Mouse (Mus musculus) kidney, postnatal 10 days (tissue): Measurements from ENCODE around the gene Zfp809.
"Not testable (repeated sequence)": the region's sequence is repeated elsewhere in the genome, so short reads cannot be mapped to it uniquely, and the experiment has no call there.

ENCODE experiments used
- DNase-seq: peaks from one replicate; pipeline ENCODE4 v3.0.0; 2021; ENCODE audit warnings: mixed read lengths

The Zfp809 gene

DNA sequence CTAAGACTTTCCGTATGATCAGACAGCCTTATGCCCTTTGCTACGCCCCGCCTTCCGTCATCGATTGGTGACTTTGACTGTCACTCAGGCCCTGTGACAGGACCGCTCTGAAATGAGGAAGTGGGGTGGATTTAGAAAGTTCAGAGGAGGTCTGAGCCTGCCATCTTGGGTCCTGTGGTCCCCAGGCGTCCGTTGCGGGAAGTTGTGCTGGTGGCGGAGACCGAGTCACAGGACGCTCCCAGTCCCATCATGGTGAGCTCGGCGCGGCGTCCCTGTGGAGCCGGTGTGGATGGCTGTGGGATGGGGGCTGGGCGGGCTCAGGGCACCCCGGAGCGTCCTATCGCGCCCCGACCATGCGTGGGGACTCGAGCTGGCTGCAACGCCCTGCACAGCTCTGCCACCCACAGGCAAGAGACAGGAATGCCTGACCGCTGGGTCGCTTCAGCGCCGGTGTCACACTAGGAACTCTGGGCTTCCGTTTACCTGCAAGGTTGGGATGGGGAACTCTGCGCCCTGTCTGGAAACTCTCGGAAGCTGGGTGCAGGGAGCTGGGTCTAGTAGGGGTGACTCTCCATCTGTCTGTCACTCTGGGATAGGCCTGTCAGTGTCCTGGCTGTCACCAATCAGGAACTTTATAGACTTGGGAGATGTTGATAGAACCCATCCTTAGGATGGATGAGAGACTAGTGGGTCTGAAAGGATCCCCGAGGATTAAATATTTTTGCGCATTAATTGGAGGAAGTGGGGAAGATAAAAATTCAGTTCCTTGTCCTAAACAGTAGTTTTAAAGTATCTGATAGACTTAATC is at the start of gene Zfp809:
TSS of gene Zfp809 (plus strand) at position 134 of the 808 bp plus-strand sequence.
- peak; percentile 100 for DNase-seq

DNA sequence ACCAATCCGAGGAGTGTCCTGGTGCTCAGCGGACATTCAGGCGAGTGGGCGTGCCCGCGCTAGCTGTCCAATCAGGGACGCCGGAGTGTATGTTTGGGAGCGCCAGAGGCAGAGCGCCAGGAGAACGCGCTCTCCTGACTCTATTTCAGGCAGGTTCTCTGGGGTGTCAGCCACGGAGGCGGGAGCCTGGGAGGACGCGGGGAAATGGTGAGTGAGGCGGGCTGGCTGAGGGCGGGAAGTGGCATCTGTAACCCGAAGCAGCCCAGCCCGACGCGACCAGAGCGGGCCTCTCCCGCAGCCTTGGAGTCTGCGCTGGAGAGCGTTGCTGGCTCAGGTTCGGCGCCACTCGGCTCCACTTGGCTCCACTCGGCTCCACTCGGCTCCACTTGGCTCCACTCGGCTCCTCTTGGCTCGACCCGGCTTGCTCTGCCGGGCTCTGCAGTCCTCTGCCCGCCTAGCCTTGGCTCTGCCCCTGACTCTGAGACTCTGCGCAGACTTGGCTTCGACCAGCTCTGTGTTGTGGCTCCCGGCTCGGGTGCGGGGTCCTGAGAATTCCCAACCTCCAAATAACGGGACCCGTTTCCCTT is 37.4 kb upstream of the Zfp809 start, which contains the start of gene Zfp872:
TSS of gene Zfp872 (plus strand) at position 66 of the 587 bp plus-strand sequence.
- peak; percentile 63 for DNase-seq

DNA sequence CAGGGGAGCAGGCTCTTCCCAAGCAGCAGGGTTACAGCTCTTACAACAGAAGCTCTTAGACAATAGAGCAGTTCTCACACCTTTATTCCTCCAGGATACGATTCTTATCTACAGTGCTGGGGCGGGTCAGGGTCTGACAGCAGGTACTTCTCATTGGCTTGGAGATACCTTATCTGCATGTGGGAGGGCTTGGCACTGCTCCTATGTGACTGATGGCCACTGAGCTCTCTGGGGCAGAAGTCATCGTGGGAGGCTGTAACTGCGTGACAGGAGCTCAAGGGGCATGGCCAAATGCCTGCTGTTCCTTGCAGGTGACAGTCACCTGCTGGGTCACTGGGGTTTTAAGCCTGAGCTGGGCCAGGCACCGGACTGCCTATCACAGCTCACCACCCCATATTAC is 29.1 kb upstream of the Zfp809 start:
- no peak for DNase-seq

DNA sequence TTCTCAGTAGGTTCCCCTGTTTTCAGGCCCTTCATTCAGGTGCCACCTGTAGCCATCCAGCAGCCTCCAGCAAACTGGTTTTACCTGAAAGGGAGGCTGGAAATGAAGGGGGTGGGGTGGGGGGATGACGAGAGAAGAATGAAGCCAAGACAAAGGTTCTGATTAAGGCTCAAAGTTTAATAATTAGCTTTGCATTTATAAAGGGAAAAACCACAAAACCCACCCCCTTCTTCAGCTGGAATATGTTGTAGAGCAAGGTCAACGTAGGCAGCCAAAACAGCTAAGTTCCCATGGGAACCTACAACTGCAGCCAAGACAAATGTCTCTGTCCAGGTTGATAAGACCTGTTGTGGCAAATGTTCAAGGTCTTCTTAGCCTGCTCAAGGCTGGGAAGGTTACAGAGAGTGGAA is 11.7 kb upstream of the Zfp809 start:
- no peak for DNase-seq

DNA sequence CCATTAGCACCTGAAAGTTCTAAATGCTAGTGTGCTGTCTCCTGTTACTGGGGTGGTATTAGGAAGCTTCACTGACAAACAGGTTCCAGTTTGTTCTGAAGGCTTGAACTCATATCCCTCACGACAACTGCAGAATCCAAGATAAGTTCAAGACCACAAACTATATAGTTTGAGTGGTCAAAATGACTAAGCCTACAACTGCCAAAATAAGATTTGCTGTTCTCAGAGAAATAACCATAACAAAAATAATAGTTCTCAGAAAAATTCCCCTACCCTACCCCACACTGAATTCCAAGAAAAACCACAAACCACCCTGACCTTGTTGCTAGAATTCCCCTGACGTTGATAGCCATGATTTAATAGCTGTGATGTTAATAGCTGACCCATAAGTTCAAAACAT is 11.0 kb upstream of the Zfp809 start:
- DNase-seq, result no peak

DNA sequence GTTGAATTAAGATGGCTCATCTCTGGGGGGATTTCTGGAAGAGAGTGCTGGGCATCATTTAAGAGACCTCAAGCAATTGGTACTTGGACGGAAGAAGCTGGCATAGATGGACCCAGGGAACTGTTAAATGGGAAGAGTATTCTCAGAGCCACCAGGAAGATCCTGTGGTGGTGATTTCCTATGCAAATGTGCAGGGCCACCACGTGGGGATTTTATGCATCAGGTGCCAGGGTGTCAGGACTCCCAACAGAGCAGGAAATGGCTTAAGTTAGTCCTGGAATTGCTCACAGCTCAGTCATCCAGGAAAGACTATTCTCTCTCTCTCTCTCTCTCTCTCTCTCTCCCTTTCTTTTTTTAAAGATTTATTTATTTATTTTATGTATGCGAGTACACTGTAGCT is 8.8 kb upstream of the Zfp809 start:
- DNase-seq, result no peak

DNA sequence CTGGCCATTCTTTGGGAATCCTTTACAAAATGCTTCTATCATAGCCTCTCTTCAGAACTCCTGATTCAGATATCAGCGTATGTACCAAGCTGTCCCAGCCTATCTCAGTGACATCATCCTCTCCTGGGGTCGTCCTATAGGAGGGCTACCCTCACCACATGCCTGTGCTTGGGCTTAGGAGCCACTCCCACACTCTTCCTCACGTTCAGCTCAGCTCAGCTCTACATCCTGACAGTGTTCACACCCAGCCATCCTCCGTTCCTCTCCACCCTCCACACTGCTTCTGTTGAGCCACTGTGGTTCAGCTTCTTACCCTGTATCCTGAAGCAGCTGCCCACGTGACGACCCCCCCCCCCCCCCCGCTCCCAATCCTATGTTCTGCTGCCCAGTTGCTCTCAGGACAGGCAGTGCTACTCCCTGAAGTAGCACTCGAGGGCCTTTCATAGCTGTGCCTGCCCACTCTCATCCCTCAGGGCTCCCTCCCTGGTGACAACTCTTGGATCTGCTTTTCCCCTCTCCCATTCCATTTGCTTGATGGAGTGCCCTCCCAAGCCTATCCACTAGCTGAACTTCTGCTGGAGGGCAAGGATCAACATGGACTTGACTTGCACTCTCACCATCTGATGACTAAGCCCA is 7.5 kb upstream of the Zfp809 start:
- no peak for DNase-seq

DNA sequence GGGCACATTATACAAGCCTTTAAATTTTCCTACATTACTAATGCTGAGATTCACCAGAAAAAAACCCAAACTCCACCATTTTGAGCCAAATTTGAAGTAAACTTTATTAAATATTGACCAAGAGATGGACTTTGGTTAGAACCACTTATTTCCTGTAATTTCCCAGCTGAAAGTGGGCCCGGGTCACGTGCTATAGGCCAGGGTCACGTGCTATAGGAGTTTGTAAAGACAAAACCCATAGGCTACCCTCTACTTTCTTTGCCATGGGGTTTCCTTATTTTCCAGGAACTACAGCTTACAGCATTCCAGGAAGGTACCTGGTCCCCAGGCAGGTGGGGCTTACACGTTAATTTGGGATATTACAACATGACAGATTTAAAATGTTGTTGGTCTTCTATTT is 1.4 kb upstream of the Zfp809 start:
- no peak for DNase-seq

DNA sequence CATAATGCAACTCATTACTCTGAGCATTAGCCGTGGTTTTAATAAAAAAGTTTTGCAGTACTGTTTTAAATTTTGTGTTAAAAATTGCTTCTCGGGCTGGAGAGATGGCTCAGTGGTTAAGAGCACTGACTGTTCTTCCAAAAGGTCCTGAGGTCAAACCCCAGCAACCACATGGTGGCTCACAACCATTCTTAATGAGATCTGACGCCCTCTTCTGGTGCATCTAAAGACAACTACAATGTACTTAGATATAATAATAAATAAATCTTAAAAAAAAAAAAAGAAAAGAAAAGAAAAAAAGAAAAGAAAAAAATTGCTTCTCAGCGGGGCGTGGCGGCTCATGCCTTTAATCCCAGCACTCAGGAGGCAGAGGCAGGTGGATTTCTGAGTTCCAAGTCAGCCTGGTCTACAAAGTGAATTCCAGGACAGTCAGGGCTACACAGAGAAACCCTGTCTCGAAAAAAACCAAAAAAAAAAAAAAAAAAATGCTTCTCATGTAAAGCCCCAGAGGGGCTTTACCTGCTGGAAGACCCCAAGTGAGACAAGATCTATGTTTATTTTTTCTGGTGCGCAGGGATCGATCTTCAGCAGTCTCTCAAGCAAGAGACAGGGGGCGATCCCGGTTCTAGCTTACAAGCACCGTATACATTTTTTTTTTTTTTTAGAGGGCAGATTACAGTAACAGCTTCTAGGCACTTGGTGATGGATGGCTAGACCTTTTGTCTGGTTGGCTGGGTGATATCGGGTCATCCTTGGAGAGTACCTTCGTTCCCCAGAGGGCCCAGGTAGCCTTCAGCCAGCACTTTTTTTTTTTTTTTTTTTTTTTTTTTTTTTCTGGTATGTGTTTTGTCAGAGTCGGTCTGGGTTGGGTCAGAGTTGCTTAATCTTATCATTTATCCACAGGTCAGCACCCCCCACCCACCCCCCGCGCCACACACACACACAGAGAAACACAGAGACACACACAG is 694 bp upstream of the Zfp809 start:
- peak; percentile 48 for DNase-seq

DNA sequence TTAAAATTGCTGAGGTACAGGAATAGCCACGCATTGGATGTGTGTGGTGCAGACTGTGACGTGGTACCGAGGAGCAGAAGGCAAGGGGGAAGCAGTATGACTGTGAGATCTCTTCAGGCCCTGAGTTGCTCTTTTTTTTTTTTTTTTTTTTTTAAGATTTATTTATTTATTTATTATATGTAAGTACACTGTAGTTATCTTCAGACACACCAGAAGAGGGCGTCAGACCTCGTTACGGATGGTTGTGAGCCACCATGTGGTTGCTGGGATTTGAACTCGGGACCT is 817 bp downstream of the Zfp809 start:
- DNase-seq, result not testable (repeated sequence)

DNA sequence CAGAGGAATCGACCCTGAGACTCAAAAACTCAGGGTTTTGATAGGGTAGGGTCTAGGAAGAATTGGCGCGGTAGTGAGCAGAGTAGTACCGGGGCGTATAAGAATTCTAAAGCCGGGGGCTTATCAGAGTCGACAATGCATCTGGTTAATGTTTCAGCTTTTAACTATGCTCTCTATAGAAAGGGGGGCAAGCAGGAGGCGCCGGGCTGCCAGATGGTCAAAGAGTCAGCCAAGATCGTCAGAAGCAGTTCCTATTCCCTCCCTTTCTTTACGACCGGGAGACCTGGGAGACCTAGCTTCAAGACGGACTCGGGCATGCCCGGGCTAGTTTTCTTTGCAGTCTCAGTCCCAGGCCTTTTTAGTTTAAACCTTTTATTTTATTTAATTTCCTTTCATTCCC is 1.3 kb downstream of the Zfp809 start:
- DNase-seq, result peak; percentile 74

DNA sequence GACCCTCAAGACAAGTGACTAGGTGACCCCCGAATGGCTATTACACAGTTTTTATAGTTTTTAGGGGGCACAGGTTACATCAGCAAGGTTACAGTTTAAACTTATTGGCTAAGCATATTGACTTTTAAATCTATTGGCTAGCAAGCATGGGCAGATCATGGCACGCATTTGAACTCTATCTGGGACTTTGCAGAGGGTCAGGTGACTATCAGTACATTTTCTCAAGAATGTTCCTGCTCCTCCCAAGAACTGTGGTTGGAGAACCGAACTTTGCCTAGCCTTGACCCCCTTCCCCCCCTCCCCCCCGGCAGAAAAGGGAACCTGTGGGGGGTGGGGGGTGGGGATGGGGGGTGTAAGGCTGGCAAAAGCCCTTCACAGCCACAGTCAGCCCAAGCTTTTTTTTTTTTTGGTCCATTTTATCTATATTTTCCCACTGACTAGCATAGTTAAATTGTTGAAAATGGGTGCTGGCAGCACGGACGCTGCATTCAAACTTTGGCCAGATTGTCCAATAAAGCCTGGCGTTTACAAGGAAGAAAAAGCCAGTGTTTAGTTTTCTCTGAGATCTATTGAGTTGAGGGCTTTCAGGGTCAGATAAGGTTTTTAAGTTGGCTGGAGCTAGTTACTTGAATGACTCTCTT is 4.0 kb downstream of the Zfp809 start:
- DNase-seq, result no peak

DNA sequence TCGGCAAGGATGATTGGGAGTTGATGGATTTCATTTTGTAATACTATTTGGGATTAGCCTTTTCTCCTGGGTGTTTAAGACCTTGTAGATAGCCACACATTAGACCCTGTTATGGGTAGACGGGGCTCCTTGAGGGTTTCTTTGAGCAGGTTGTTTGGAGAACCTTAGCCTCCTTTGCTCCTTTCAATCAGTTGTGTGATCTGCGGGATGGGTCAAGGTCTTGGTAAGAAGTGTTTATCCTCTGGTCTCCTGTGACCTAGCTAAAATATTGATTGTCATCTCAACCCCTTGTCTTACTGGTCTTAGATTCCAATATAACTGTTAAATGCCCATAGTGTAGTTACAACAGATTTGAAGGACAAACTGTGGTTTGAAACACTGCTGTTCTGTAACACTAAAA is 4.5 kb downstream of the Zfp809 start:
- DNase-seq, result no peak

DNA sequence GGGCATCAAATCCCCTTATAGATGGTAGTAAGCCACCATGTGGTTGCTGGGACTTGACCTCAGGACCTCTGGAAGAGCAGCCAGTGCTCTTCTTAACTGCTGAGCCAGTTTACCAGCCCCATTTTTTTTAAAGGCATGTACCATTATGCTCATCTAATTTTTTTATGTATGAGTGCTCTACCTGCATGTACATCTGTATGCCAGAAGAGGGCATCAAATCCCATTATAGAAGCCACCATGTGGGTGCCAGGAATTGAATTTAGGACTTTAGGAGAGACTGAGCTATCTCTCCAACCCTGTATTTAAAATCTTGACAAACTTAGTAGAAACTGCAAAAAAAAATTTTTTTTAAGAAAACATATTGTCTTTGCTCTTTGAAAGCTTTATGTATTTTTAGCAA is 5.0 kb downstream of the Zfp809 start:
- DNase-seq, result no peak

DNA sequence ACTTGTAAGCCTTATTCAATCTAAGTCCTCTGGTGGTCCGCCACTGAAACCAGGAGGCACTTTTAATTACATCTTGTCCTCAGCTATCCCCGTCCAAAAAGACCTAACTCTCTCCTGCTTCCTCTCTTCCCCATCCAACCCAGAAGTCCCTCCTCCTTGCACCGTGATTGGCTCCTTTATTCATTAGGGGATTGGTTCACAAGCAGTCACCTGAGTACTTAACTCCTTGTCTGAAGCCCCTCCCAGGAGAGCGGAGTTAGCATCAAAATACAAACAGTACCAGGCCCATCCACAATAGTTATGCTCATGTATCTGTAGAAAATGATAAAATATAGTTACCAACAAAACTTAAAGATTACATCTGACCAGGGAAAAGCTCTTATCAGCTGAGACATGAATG is 14.5 kb downstream of the Zfp809 start:
- DNase-seq, result no peak

DNA sequence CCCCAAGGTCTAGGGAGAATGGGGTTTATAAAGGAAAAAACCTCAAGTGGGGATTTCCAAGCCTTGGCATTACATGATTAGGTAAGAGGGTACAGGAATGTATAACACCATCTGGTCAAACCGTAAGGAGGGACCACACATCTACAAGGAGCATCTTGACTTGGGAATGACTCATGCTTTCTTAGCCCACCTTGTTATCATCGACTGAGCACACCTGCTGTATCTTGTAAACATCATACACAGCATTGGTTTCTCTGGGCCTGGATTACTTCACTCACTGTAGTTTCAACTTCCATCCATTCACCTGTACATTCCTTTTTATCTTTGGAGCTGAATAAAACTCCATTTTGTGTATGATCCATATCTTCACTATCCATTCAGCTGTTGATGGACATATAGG is 18.7 kb downstream of the Zfp809 start:
- DNase-seq, result no peak

DNA sequence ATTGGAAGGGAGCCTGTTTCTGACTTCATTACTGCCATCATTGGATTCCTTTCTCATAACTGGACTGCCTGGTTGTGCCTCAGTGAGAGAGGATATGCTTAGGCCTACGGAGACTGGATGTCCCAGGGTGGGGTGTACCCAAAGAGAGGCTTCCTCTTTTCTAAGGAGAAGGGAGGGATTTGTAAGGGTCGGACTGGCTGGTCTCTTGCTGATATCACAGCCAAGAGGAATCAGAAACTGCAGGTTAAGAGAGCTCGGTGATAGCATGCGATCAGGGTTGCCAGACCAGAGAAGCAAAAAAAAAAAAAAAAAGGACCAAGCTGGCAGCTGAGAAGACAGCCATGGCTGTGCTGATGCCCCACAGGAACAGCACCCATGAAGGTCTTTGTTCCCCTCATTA is 31.1 kb downstream of the Zfp809 start:
- no peak for DNase-seq

DNA sequence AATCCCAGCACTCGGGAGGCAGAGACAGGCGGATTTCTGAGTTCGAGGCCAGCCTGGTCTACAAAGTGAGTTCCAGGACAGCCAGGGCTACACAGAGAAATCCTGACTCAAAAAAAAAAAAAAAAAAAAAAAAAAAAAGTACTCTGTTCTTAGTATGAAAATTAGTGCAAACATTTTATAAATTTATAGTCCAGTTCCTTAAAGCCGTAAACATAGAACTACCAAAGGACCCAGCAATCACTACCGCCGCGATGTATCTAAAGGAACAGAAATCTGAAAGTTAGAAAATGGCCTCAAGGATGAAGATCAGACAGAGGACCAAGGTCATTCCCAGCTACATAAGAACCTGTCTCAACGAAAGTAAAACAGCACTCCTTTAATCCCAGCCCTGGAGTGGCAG is 33.3 kb downstream of the Zfp809 start:
- DNase-seq, result no peak

DNA sequence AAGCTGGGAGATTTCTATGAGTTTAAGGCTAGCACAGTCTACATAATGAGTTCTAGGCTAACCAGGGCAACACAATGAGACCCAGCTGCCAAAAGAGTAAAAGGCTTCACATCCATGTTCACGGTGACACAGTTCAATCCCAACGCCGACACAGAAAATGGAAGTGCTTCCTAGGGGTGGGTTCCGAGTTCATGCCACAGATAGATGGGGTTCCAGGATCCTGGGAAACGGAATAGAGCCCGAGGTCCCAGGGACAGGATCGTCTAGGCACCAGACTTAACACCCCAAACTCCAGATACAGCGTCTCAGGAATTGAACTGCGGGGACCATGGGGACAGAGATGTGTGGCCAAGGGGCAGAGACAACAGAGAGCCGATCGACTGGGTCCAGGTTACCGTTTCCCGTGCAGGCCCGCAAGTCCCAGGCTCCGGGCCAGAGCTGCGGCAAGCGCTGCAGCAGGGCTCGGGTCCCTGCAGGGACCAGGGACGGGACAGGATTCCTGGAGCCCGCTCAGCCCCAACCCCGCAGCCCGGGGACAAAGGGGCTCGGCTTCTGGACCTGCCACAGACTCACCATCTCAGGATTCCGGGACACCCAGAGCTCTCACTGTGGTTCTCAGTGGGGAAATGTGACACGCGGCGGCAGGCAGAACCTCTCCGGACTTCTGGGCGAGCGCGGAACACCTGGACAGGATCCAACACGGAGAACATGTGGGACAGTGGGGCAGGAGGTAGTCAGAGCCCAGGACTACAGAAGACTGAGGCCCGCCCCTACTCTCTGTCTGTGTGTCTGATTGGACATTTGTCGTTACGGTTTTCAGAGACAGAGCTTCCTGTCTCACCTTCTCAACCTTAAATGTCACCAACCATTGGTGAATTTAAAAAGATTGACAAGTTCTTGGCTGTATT is 33.9 kb downstream of the Zfp809 start, which contains the start of gene Zfp599:
TSS of gene Zfp599 (minus strand) at position 712 of the 908 bp plus-strand sequence.
- peak; percentile 74 for DNase-seq

DNA sequence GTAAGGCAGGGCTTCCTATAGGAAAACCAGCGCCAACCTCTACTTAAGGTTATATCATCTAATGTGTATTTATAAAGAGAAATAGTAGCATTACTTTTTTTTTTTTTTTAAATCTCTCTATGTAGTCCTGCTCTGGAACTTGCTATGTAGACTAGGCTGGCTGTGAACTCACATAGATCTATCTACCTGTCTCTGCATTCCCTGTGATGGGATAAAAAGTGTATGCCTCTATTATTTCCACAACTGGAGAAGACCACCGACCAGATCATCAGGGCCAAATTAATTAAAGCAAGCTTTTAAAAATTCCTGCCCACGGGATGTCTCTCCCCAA is 34.5 kb downstream of the Zfp809 start:
- DNase-seq, result no peak

DNA sequence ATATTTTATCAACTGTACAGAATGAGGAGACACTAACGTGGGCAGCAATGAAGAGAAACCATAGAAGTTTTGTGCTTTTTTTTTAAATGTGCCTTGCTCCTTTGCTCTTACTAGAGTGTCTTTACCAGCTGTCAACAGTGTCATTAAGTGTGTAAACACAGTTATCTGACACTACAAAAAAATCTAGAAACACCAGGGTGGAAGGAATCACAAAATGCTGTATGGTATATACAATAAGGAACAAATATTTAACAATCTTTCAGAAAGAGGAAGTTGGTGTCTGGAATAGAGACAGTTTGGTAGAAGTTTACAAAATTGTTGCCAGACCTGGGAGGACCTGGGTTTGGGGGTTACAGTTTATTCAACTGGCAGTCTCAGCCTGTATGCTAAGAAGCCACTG is 36.1 kb downstream of the Zfp809 start:
- no peak for DNase-seq

DNA sequence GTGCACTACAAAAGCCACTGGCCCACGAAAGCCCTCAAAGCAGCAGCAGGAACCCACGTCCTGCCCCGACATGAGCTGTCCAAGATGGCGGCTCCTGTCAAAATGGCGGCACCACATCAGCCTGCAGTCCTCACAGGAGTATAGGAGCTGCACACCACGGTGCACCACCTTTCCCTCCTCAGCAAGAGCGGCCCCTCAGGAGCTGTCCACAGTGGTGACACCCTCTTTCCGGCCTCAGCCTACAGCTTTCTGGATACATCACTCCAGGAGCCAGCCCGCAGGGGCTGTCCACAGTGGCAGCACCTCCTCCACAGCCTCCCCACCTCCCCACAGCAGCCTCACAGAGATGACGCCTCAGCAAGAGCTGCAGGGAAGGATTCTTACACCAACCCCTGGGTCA is 37.1 kb downstream of the Zfp809 start:
- DNase-seq, result no peak
